Mouse (Mus musculus): ENCODE data around the gene Med26. TPM values are rescaled to one million over a fixed set of nuclear protein-coding genes. Genes with fewer than 3 reads are reported as not detected.
A peak's percentile ranks its signal among the peaks of the same experiment; 100 is the strongest.

Med26 gene
- polyA plus RNA-seq, 1 experiment: 7.7 TPM

DNA sequence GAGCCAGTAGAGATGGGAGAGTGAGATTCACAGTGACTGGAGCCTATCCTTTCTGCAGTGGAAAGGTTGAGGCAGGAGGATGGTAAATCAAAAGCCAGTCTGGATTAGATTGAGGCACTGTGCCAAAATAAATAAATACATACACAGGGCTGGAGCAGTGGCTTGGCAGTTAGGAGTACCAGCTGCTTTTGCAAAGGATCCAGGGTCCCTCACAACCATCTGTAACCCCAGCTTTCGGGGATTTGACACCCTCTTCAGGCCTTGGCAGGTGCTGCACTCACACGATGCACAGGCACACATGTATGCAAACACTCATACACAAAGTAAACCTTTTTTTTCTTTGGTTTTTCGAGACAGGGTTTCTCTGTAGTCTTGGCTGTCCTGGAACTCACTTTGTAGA, 29.2 kb upstream of the Med26 start:
- no peaks in the 10 kb centered on the region for H3K4me1 ChIP-seq (ENCODE audit: control insufficient read depth, insufficient read depth, low read length)
- H3K4me3 ChIP-seq (ENCODE audit: insufficient read depth, low read length): no peak overlapping the region
- TF ChIP-seq POLR2A (IDR thresholded peaks at IDR 0.05; ENCODE audit: extremely low read depth, insufficient read depth, low read length): no peak
- TF ChIP-seq CTCF (IDR thresholded peaks at IDR 0.05; ENCODE audit: extremely low read depth, insufficient read depth, low read length): no peak
- H3K27ac ChIP-seq (ENCODE audit: insufficient read depth, low read length): no peak overlapping the region

DNA sequence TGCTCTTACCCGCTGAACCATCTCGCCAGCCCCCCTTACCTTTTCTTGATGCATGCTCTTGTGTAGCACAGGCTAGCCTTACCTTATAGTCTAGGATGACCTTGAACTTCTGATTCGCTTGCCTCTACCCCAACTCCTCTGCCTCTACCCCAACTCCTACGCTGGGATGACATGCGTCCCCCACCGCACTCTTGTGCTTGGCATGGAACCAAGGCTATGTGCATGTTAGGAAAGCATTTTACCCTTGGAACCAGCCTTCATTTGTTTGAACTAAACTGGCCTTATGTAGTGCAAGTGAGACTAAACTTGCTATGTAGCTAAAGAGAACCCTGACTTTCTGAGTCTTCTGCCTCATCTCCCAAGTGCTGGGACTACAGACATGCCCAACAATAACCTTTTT, 27.8 kb upstream of the Med26 start:
- no peaks in the 10 kb centered on the region for H3K4me1 ChIP-seq (ENCODE audit: control insufficient read depth, insufficient read depth, low read length)
- TF ChIP-seq CTCF (IDR thresholded peaks at IDR 0.05; ENCODE audit: extremely low read depth, insufficient read depth, low read length) (no peak), POLR2A (IDR thresholded peaks at IDR 0.05; ENCODE audit: extremely low read depth, insufficient read depth, low read length) (no peak)
- no peak overlapping the region for H3K27ac ChIP-seq (ENCODE audit: insufficient read depth, low read length)
- no peak overlapping the region for H3K4me3 ChIP-seq (ENCODE audit: insufficient read depth, low read length)

DNA sequence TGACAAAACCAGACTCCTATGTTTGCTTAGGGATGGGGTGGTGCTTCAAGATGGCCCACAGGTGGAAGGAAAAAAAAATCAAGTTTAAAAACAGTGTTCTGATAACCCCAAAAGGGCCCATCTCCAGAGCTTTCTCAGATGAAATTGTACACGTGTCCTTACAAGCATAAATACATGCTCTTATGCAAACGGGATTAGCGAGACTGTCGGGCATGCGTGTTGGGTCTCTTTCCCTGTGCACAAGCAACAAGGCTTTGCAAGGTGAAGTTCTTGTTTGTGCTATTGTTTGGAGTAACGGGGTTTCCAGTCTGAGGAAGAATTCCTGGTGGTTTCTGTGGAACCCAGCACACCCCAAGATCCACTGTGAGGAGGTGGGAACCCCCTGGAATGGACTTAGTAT, 25.4 kb upstream of the Med26 start:
- peak overlapping the region; percentile 21 for H3K4me3 ChIP-seq (ENCODE audit: insufficient read depth, low read length)
- no peak overlapping the region for H3K27ac ChIP-seq (ENCODE audit: insufficient read depth, low read length)
- TF ChIP-seq POLR2A (IDR thresholded peaks at IDR 0.05; ENCODE audit: extremely low read depth, insufficient read depth, low read length) (no peak), CTCF (IDR thresholded peaks at IDR 0.05; ENCODE audit: extremely low read depth, insufficient read depth, low read length) (no peak)
- peaks cover 6% of the 10 kb centered on the region for H3K4me1 ChIP-seq (ENCODE audit: control insufficient read depth, insufficient read depth, low read length)

DNA sequence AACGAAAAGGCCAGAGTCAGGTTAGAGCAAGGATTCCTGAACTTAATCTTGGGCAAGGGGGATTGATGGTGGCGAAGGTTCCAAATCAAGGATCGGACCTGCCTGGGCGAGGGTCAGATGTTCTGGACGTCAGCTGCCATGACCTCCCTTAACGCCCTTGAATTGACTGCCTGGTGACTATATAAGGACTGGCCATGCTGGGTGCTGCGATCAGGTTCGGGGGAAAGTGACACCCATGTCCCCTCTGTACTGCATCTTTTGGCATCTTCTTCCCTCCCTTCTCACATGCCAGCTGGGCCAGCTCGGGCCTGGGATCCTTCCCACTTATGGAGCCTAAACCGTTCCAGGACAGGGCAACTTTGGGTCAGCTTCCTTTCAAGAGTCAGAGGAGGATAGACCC, 24.4 kb upstream of the Med26 start:
- Histone ChIP-seq H3K4me3 (ENCODE audit: insufficient read depth, low read length) (peak overlapping the region; percentile 97), H3K27ac (ENCODE audit: insufficient read depth, low read length) (peak overlapping the region; percentile 94), H3K4me1 (ENCODE audit: control insufficient read depth, insufficient read depth, low read length) (peaks cover 6% of the 10 kb centered on the region)
- TF ChIP-seq POLR2A (IDR thresholded peaks at IDR 0.05; ENCODE audit: extremely low read depth, insufficient read depth, low read length) (no peak), CTCF (IDR thresholded peaks at IDR 0.05; ENCODE audit: extremely low read depth, insufficient read depth, low read length) (no peak)

DNA sequence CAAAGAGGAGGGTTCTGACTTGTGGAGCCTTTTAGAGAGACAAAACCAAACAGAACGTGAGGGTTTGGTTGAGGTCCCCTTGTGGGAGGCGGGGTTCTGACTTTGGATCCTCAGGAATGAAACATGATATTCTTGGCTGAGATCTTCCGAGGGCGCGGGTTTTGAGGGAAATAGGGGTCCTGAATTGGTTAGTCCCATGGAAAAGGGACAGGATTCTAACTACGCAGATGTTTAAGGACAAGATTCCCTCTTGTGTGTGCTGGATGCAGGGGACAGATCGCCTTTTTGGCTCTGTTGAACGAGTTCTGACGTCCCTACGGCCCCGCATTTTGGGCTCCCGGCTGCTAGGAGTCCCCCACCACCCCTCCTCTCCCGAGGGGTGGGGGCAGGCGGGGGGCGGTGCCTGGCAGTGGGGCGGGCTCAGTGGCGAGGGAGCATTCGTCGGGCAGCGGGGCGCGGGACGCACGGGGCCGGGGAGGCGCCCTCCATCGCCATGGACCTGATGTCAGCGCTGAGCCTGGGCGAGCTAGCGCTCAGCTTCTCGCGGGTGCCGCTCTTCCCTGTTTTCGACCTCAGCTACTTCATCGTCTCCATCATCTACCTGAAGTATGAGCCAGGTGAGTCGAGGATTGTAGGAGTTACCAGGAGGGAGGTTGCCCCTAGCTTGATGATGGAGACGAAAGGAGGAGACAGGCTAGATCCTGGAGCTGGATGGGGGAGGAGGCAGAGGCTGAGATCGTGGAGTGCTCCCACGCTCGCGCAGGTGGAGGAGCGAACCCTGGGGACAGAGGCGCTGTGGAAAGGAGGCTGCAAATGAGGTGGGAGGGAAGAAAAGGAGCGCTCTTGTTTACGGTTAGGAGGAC, 23.8 kb upstream of the Med26 start, which contains the start of gene Tmem38a:
TSS of gene Tmem38a (plus strand) at position 445 of the 863 bp plus-strand sequence.
- H3K4me1 ChIP-seq (ENCODE audit: control insufficient read depth, insufficient read depth, low read length): peaks cover 6% of the 10 kb centered on the region
- peak within 1 kb of the TSS; percentile 94 for H3K27ac ChIP-seq (ENCODE audit: insufficient read depth, low read length)
- TF ChIP-seq CTCF (IDR thresholded peaks at IDR 0.05; ENCODE audit: extremely low read depth, insufficient read depth, low read length) (no peak), POLR2A (IDR thresholded peaks at IDR 0.05; ENCODE audit: extremely low read depth, insufficient read depth, low read length) (peak; percentile 79)
- H3K4me3 ChIP-seq (ENCODE audit: insufficient read depth, low read length): peak within 1 kb of the TSS; percentile 97

DNA sequence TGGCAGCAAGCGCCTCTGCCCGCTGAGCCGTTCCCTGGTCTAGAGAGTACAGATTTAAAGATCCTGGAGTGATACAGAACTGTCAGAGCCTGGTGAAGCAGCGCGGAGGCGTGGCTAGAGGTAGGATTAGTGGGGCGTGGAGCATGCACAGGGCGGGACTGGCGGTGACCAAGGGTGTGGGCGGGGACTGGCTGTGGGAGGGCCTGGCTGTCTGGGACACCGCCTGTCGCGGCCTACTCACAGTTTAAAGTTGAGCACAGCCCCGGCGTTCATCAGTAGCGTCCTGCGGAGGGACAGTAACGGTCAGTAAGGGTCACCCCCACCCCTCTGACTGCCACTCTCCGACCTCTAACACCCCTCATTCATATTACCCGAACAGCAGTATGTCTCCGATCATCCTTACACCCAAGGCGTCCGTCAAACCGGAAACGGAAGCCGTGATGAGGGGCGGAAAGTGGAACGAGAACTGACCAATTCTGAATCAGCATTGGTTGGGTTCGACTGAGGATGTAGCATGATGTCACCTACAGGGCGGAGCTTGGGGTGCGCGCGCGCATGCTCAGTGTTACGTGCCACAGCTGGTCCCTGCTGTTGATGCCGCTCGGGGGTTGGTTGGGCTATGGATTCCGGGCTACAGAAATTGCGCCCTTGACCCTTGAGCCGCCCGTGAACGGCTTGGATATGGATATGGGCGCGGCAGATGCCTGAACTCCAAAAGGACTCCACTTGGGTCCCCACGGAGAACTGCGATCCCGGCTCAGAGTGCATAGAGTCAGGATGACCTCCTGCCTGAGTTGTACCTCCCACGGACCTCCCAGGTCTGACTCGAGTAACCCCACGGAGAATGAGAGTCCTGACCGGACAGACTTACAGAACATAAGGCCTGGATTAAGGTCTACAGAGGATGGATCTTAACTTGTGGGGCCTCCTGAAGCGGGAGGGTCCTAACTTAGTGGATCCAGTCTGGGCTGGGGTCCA, 22.9 kb upstream of the Med26 start, which contains the start of gene Smim7:
TSS of gene Smim7 (minus strand) at position 456 of the 978 bp plus-strand sequence.
- Histone ChIP-seq H3K4me3 (ENCODE audit: insufficient read depth, low read length) (peak within 1 kb of the TSS; percentile 97), H3K4me1 (ENCODE audit: control insufficient read depth, insufficient read depth, low read length) (peaks cover 6% of the 10 kb centered on the region), H3K27ac (ENCODE audit: insufficient read depth, low read length) (peak within 1 kb of the TSS; percentile 94)
- TF ChIP-seq CTCF (IDR thresholded peaks at IDR 0.05; ENCODE audit: extremely low read depth, insufficient read depth, low read length): no peak
- TF ChIP-seq POLR2A (IDR thresholded peaks at IDR 0.05; ENCODE audit: extremely low read depth, insufficient read depth, low read length): peak; percentile 84

DNA sequence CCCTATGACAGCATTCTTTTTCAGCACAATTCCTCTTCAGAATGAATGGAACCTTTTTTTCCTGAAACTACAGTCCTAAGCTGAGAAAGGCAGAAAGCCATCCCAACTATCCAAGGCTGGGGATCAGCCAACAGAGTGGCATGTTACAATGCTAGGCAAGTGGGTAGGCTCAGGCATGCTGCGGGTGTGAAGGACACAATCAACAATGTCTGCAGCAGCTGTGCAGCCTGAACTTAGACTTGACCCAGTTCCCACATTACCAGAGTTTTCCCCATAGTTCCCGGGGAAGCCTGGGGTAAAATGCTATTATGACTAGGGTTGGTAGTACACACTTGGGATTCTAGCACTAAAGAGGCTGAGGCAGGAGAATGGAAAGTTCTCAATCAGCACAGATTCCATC, 17.9 kb upstream of the Med26 start:
- no peak overlapping the region for H3K27ac ChIP-seq (ENCODE audit: insufficient read depth, low read length)
- peaks cover 6% of the 10 kb centered on the region for H3K4me1 ChIP-seq (ENCODE audit: control insufficient read depth, insufficient read depth, low read length)
- H3K4me3 ChIP-seq (ENCODE audit: insufficient read depth, low read length): no peak overlapping the region
- TF ChIP-seq CTCF (IDR thresholded peaks at IDR 0.05; ENCODE audit: extremely low read depth, insufficient read depth, low read length): no peak
- TF ChIP-seq POLR2A (IDR thresholded peaks at IDR 0.05; ENCODE audit: extremely low read depth, insufficient read depth, low read length): no peak

DNA sequence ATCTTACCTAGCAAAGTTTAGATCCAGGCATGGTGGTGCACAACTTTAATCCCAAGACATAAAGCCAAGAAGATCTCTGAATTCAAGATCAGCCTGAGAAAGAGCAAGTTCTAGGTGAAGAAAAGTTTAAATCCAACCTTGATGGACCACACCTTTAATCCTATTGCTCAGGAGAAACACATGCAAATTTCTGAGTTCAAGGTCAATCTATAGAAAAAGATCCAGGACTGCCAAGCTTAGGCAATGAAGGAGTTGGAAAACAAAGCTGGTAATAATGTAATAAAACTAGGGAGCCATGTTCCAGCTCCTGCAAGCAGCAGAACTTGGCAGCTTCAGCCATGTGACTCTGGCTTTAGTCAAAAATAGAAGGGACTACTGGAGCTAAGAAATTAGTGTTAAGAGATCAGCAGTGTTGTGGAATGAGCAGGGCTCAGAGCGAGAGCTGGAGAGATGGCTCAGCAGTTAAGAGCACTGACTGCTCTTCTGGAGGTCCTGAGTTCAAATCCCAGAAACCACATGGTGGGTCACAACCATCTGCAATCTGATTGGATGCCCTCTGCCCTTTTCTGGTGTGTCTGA, 13.1 kb upstream of the Med26 start:
- H3K27ac ChIP-seq (ENCODE audit: insufficient read depth, low read length): no peak overlapping the region
- no peaks in the 10 kb centered on the region; the same call in 1 of the 2 replicates for H3K4me1 ChIP-seq (ENCODE audit: control insufficient read depth, insufficient read depth, low read length)
- TF ChIP-seq POLR2A (IDR thresholded peaks at IDR 0.05; ENCODE audit: extremely low read depth, insufficient read depth, low read length) (no peak), CTCF (IDR thresholded peaks at IDR 0.05; ENCODE audit: extremely low read depth, insufficient read depth, low read length) (no peak)
- H3K4me3 ChIP-seq (ENCODE audit: insufficient read depth, low read length): no peak overlapping the region

DNA sequence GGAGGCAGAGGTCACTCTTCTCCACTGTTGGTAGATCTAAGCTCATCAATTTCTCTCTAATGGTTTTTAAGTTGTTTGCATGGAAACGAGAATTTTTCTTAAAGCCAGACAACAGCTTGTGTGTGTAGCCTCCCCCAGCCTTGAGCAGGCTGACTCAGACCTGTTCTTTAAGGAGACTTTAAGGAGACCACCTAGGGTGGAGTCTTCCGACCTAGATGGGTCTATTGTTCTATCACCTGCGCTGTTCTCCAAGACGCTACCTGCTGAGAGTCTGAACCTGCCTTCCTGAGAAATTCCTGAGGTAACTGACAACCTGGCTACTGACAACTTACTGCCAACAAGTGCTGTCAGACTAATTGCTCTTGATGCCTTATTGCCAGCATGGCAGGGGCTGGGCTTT, 7.7 kb upstream of the Med26 start:
- no peak overlapping the region for H3K27ac ChIP-seq (ENCODE audit: insufficient read depth, low read length)
- H3K4me1 ChIP-seq (ENCODE audit: control insufficient read depth, insufficient read depth, low read length): no peaks in the 10 kb centered on the region
- H3K4me3 ChIP-seq (ENCODE audit: insufficient read depth, low read length): no peak overlapping the region
- TF ChIP-seq CTCF (IDR thresholded peaks at IDR 0.05; ENCODE audit: extremely low read depth, insufficient read depth, low read length) (no peak), POLR2A (IDR thresholded peaks at IDR 0.05; ENCODE audit: extremely low read depth, insufficient read depth, low read length) (no peak)

Measured in cortical plate, adult 2 months (tissue).